24 mouse cellular contexts compared by ENCODE assay signal in the genomic region with DNA sequence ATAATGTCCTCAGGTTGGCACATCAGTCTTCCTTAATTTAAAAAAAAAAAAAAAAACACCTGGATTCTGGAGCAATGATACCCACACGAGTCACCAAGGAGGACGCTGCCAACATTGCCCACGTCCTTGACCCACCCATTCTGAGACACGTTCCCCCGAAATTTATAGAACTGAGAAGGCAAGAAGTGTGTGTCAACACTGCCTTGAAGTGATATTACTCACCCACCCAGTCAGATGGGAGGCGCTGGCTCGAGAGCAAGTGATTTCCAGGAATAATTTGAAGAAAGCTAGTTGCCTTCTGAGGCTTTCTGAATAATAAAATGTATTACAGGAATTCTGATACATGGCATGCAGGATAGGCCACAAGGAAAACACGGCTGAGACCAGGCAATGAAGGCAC. TPM values are rescaled to one million over a fixed set of nuclear protein-coding genes. Genes with fewer than 3 reads are reported as not detected.
DNase-seq lines count a peak whose midpoint lies in the region; ATAC-seq lines count a peak whose summit lies in the region.
"Had no signal": no experiment of that assay in that cellular context is flagged by ENCODE, and none has a peak within 500 bp of the region (broad histone marks: within the 10 kb centered on the region; RNA-seq: fewer than 3 reads in every experiment).

No protein-coding gene starts in this region.

- H3K4me3 ChIP-seq in liver, embryonic 12.5 days: no peak overlapping the region
- no peak overlapping the region for H3K4me3 ChIP-seq in liver, embryonic 11.5 days (ENCODE audit: low read depth, low read length)
- H3K4me3 ChIP-seq: forebrain, embryonic 10.5 days; limb, embryonic 10.5 days; lung, embryonic 15.5 days; midbrain, embryonic 15.5 days; neural tube, embryonic 12.5 days had no signal

- ATAC-seq in liver, embryonic 12.5 days: no peak
- ATAC-seq in liver, embryonic 11.5 days (replicated peaks; ENCODE audit: low FRiP score): no peak
- no peak for ATAC-seq in activated CD4-positive, CD25-positive, alpha-beta regulatory T cell, adult 4 months
- ATAC-seq: forebrain, embryonic 16.5 days; midbrain, embryonic 15.5 days had no signal

- no peaks in the 10 kb centered on the region for H3K9me3 ChIP-seq in liver, embryonic 12.5 days (replicated peaks)
- H3K9me3 ChIP-seq in liver, embryonic 11.5 days (ENCODE audit: control insufficient read depth, low read length): no peaks in the 10 kb centered on the region
- H3K9me3 ChIP-seq: limb, embryonic 10.5 days; lung, embryonic 15.5 days; midbrain, embryonic 15.5 days; neural tube, embryonic 12.5 days had no signal

- no peak for DNase-seq in liver, embryonic 11.5 days (ENCODE audit: low spot score)
- peak; percentile 17 for DNase-seq in right cerebral cortex, postnatal 25 days
- DNase-seq in right cerebral cortex, postnatal 4 days: no peak
- DNase-seq in adrenal gland, postnatal 14 days: peak; percentile 49
- no peak for DNase-seq in ovary, postnatal 14 days (ENCODE audit: low spot score)
- DNase-seq: cerebellum, adult 11-12 months; cerebellum, postnatal 10 days; gastrocnemius, postnatal 25 days; heart, adult 18-20 months; heart, postnatal 36 days; kidney, adult 2 months; kidney, postnatal 10 days; right cerebral cortex, postnatal 14 days; thymus, postnatal 14 days had no signal

- no peaks in the 10 kb centered on the region for H3K36me3 ChIP-seq in liver, embryonic 12.5 days
- H3K36me3 ChIP-seq in liver, embryonic 11.5 days (ENCODE audit: control insufficient read depth, insufficient read depth, low read length): no peaks in the 10 kb centered on the region
- H3K36me3 ChIP-seq: forebrain, embryonic 10.5 days; limb, embryonic 10.5 days; lung, embryonic 15.5 days; midbrain, embryonic 15.5 days; neural tube, embryonic 12.5 days had no signal

- H3K27me3 ChIP-seq in liver, embryonic 12.5 days (replicated peaks): no peaks in the 10 kb centered on the region
- H3K27me3 ChIP-seq in liver, embryonic 11.5 days (replicated peaks; ENCODE audit: control insufficient read depth, insufficient read depth, low read length): no peaks in the 10 kb centered on the region
- H3K27me3 ChIP-seq: lung, embryonic 15.5 days; midbrain, embryonic 15.5 days; neural tube, embryonic 12.5 days had no signal

- H3K27ac ChIP-seq in liver, embryonic 12.5 days: peak overlapping the region; percentile 29; the same call in 1 of the 2 replicates
- no peak overlapping the region for H3K27ac ChIP-seq in liver, embryonic 11.5 days (ENCODE audit: low read depth, low read length)
- H3K27ac ChIP-seq: forebrain, embryonic 10.5 days; hindbrain, embryonic 14.5 days; limb, embryonic 10.5 days; lung, embryonic 15.5 days; macrophage; midbrain, embryonic 15.5 days; neural tube, embryonic 12.5 days had no signal

- WGBS in liver, embryonic 12.5 days (ENCODE audit: insufficient replicate concordance): 65% methylated on average over 8 of the region's 8 CpGs
- WGBS in liver, embryonic 11.5 days: 80% methylated on average over 8 of the region's 8 CpGs

- no peak overlapping the region for H3K9ac ChIP-seq in liver, embryonic 12.5 days
- no peak overlapping the region for H3K9ac ChIP-seq in liver, embryonic 11.5 days (ENCODE audit: low read depth, low read length)
- H3K9ac ChIP-seq: hindbrain, embryonic 14.5 days; lung, embryonic 15.5 days; midbrain, embryonic 15.5 days; neural tube, embryonic 12.5 days had no signal

- peaks cover 64% of the 10 kb centered on the region for H3K4me1 ChIP-seq in liver, embryonic 12.5 days
- H3K4me1 ChIP-seq in liver, embryonic 11.5 days (replicated peaks; ENCODE audit: control insufficient read depth, insufficient read depth, low read length): peaks cover 26% of the 10 kb centered on the region

- no peak overlapping the region for H3K4me2 ChIP-seq in liver, embryonic 12.5 days
- no peak overlapping the region for H3K4me2 ChIP-seq in liver, embryonic 11.5 days
- H3K4me2 ChIP-seq: hindbrain, embryonic 14.5 days; lung, embryonic 15.5 days; midbrain, embryonic 15.5 days; neural tube, embryonic 12.5 days had no signal

RNA-seq across cellular contexts. Expression of a gene that starts 37.6 kb away (rescaled TPM):
- polyA plus RNA-seq in liver, embryonic 12.5 days (2016; fragmentation: Nextera tagmentation; extraction: Ambion mirVana): 1.8 and 2.2 TPM in 2 replicates
- polyA plus RNA-seq in liver, embryonic 11.5 days (2014; fragmentation: Nextera tagmentation; extraction: Ambion mirVana): 4.1 and 4.7 TPM in 2 replicates
- 14.6 and 15.1 TPM in 2 replicates for total RNA-seq in adrenal gland, postnatal 14 days (2021)
- 1 to 10 TPM in 1 of 2 experiments, under 1 TPM in 1; 0.83 to 1.0 TPM for polyA plus RNA-seq in activated CD4-positive, CD25-positive, alpha-beta regulatory T cell, adult 4 months (2017; shearing (Covaris generic))

Comparison
In these comparisons a context has a peak if more than half of its experiments do, and no peak if none do; other contexts are left out.
1. DNase-seq: peak in right cerebral cortex, postnatal 25 days (single experiment) and adrenal gland, postnatal 14 days (single experiment); none in liver, embryonic 11.5 days (single experiment), right cerebral cortex, postnatal 4 days (single experiment) and ovary, postnatal 14 days (single experiment).